Mouse (Mus musculus) CH12.LX (cell line): ENCODE results near the gene D10Jhu81e. TPM values are rescaled to one million over a fixed set of nuclear protein-coding genes. Genes with fewer than 3 reads are reported as not detected.

ENCODE experiments used
- DNase-seq: peaks from one replicate; pipeline ENCODE4 v3.0.0-alpha.2; 2013; ENCODE audit errors: extremely low read depth
- H3K27ac ChIP-seq: 2 replicates; pipeline ENCODE4 v1.5.1; 2012; ENCODE audit warnings: low read depth, mild to moderate bottlenecking, control low read depth, moderate library complexity; ENCODE audit not compliant: insufficient read depth
- H3K27me3 ChIP-seq: replicated peaks from 2 replicates; pipeline ENCODE3; 2012; ENCODE audit warnings: inconsistent platforms
- H3K36me3 ChIP-seq, 2 experiments: replicated peaks in 1 of 2; 2 replicates each; pipeline versions ENCODE3 to v1.6.1; 2012; ENCODE audit warnings: inconsistent platforms in 1 of 2, low read length in 1 of 2, mild to moderate bottlenecking in 1 of 2, mixed read lengths in 1 of 2, moderate library complexity in 1 of 2; ENCODE audit not compliant: control insufficient read depth in 1 of 2, insufficient read depth in 1 of 2
- H3K4me1 ChIP-seq, 2 experiments: 2 replicates each; pipeline ENCODE4 v1.6.1; 2012; ENCODE audit warnings: inconsistent platforms in 1 of 2, moderate library complexity in 1 of 2; ENCODE audit not compliant: insufficient read depth in 2 of 2, control insufficient read depth in 1 of 2
- H3K4me2 ChIP-seq: 2 replicates; pipeline ENCODE4 v1.6.1; 2012; ENCODE audit warnings: low read depth, mild to moderate bottlenecking, control low read depth; ENCODE audit not compliant: poor library complexity, insufficient read depth, severe bottlenecking
- H3K4me3 ChIP-seq, 3 experiments: fragments of 150-350 bp in 1 of 3; sonication (generic) in 1 of 3; replicated peaks in 1 of 3; 2 replicates each; pipeline versions ENCODE3 to v1.5.1; 2011 to 2012; ENCODE audit warnings: low read depth in 2 of 3, low read length in 2 of 3, mild to moderate bottlenecking in 2 of 3, moderate library complexity in 2 of 3, control low read depth in 1 of 3, improper control_type of control experiment in 1 of 3, inconsistent platforms in 1 of 3, mixed read lengths in 1 of 3; ENCODE audit not compliant: poor library complexity in 1 of 3
- H3K79me2 ChIP-seq: replicated peaks from 2 replicates; pipeline ENCODE4 v1.6.1; 2012; ENCODE audit warnings: mild to moderate bottlenecking, moderate library complexity; ENCODE audit not compliant: control insufficient read depth, poor library complexity, insufficient read depth, severe bottlenecking; ENCODE audit errors: extremely low read depth
- H3K9ac ChIP-seq: 2 replicates; pipeline ENCODE4 v1.6.1; 2012; ENCODE audit warnings: low read depth, mild to moderate bottlenecking, control low read depth, moderate library complexity; ENCODE audit not compliant: insufficient read depth
- H3K9me3 ChIP-seq: replicated peaks from 2 replicates; pipeline ENCODE3; 2012; ENCODE audit warnings: low read length, inconsistent platforms, mixed read lengths
- BHLHE40 ChIP-seq: IDR thresholded peaks from 2 replicates; pipeline ENCODE4 v1.6.1; 2011; ENCODE audit warnings: mild to moderate bottlenecking, low read depth, low read length, improper control_type of control experiment
- CHD1 ChIP-seq: IDR thresholded peaks from 2 replicates; pipeline ENCODE4 v1.6.1; 2012; ENCODE audit warnings: low read depth, low read length, improper control_type of control experiment, inconsistent platforms
- ETS1 ChIP-seq: conservative IDR thresholded peaks from 2 replicates; pipeline ENCODE4 v1.6.1; 2012; ENCODE audit warnings: low read depth, mild to moderate bottlenecking, inconsistent platforms, low read length, improper control_type of control experiment, moderate library complexity
- HCFC1 ChIP-seq: IDR thresholded peaks from 2 replicates; pipeline ENCODE4 v1.6.1; 2012; ENCODE audit warnings: low read depth, mild to moderate bottlenecking, inconsistent platforms, low read length, improper control_type of control experiment
- JUN ChIP-seq: IDR thresholded peaks from 2 replicates; pipeline ENCODE4 v1.6.1; 2011; ENCODE audit warnings: low read depth, mild to moderate bottlenecking, low read length, improper control_type of control experiment, moderate library complexity; ENCODE audit not compliant: insufficient read depth
- NRF1 ChIP-seq: IDR thresholded peaks from 2 replicates; pipeline ENCODE4 v1.6.1; 2014; ENCODE audit warnings: low read depth, mild to moderate bottlenecking, inconsistent platforms, low read length, improper control_type of control experiment, moderate library complexity
- POLR2A ChIP-seq: IDR thresholded peaks from 2 replicates; pipeline ENCODE4 v1.6.1; 2011; ENCODE audit warnings: low read depth, mild to moderate bottlenecking, improper control_type of control experiment, low read length
- POLR2AphosphoS2 ChIP-seq: IDR thresholded peaks from 2 replicates; pipeline ENCODE4 v1.6.1; 2011; ENCODE audit warnings: low read depth, low read length, improper control_type of control experiment
- RAD21 ChIP-seq: IDR thresholded peaks from 2 replicates; pipeline ENCODE4 v1.6.1; 2011; ENCODE audit warnings: low read depth, mild to moderate bottlenecking, low read length, improper control_type of control experiment, moderate library complexity
- RCOR1 ChIP-seq: conservative IDR thresholded peaks from 2 replicates; pipeline ENCODE4 v1.6.1; 2012; ENCODE audit warnings: low read depth, mild to moderate bottlenecking, inconsistent platforms, low read length, improper control_type of control experiment
- TCF12 ChIP-seq: IDR thresholded peaks from 2 replicates; pipeline ENCODE4 v1.6.1; 2014; ENCODE audit warnings: low read depth, mild to moderate bottlenecking, inconsistent platforms, low read length, improper control_type of control experiment
- ZMIZ1 ChIP-seq: IDR thresholded peaks from 2 replicates; pipeline ENCODE4 v1.6.1; 2012; ENCODE audit warnings: low read depth, mild to moderate bottlenecking, inconsistent platforms, low read length, improper control_type of control experiment
- dilution Hi-C: fragments of 300-500 bp; cut with MboI; formaldehyde crosslinking; loops from 2 replicates; pipeline ENCODE4 v1.14.3; 2020; ENCODE audit warnings: low sequenced_read_pairs; ENCODE audit not compliant: extremely low pct_unique_long_range_greater_than_20kb, extremely low pct_ligation_motif_present
- in situ Hi-C: fragments of 300-500 bp; cut with MboI; formaldehyde crosslinking; loops from 3 replicates; pipeline ENCODE4 v1.14.3; 2019; ENCODE audit warnings: low sequenced_read_pairs, low pct_ligation_motif_present, low pct_unique_long_range_greater_than_20kb, mixed read lengths
- polyA plus RNA-seq: library from polyadenylated mRNA; unstranded; fragments of >175 nt; gene quantifications from 2 replicates; pipeline ENCODE4 v1.2.1, GENCODE M21; 2012; ENCODE audit warnings: low read depth; ENCODE audit not compliant: insufficient read length
- total RNA-seq, 2 experiments: library from RNA; depleted of rRNA; stranded (reverse); fragments of 300-350 nt in 1 of 2; fragments of >200 nt in 1 of 2; gene quantifications; 2 replicates each; pipeline ENCODE4 v1.2.3; 2012 to 2014

Gene D10Jhu81e
- total and polyA plus RNA-seq, 3 experiments, result 29.9 to 51.0 (median 45.7) TPM

GRCm38 (mm10) chr10:78138812-78139523 is 30.6 kb downstream of the D10Jhu81e start:
- Histone ChIP-seq H3K27ac (no peak overlapping the region), H3K27me3 (peaks cover 12% of the 10 kb centered on the region)
- no peak for DNase-seq

DNA sequence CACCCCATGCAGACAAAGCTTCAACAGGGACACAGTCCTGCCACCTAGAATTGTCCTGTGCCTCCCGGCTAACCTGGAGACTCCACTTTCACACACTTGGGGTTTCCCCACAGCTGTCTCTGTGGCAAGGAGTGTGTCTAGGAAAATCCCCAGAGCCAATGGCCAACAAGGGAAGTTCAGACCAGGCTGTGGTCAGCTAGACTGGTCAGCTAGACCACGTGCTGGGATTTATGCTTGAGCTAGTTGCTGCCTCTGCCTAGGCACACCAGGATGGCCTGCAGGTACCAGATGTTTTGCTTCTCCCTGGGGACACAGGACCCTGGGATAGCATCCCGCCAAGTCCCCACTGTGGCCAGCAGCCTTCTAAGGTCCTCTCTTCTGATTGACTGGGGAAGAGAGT is 32.4 kb downstream of the D10Jhu81e start:
- in situ Hi-C loops (no loop called here), dilution Hi-C loops (no loop called here)
- Histone ChIP-seq H3K36me3 (no peaks in the 10 kb centered on the region), H3K27ac (no peak overlapping the region), H3K27me3 (peaks cover 12% of the 10 kb centered on the region)
- no peak for TF ChIP-seq POLR2A
- TF ChIP-seq ZMIZ1, result no peak
- 0 out of 2 replicates have a peak, but pooled peaks have one; percentile 9 for TF ChIP-seq BHLHE40
- no peak for TF ChIP-seq RAD21
- no peak for TF ChIP-seq POLR2AphosphoS2
- no peak for TF ChIP-seq RCOR1
- TF ChIP-seq, all 38 proteins: peak for 1
- Histone ChIP-seq H3K4me3 (no peak overlapping the region), H3K79me2 (no peaks in the 10 kb centered on the region), H3K4me1 (peaks cover 36 to 45% of the 10 kb centered on the region in 2 experiments), H3K9me3 (peaks cover 6% of the 10 kb centered on the region), H3K9ac (no peak overlapping the region), H3K4me2 (no peak overlapping the region)
- DNase-seq, result no peak

More at GRCm38 (mm10) chr10:78138812-78139523, 30.6 kb downstream of the D10Jhu81e start:
- Histone ChIP-seq H3K9me3 (no peaks in the 10 kb centered on the region), H3K4me1 (peaks cover 34 to 40% of the 10 kb centered on the region in 2 experiments), H3K36me3 (no peaks in the 10 kb centered on the region), H3K4me3 (no peak overlapping the region), H3K79me2 (no peaks in the 10 kb centered on the region), H3K9ac (no peak overlapping the region), H3K4me2 (no peak overlapping the region)
- TF ChIP-seq NRF1 (no peak), TCF12 (no peak), JUN (no peak), ETS1 (no peak), CHD1 (no peak), BHLHE40 (no peak), ZMIZ1 (no peak)
- in situ Hi-C loops (no loop called here), dilution Hi-C loops (no loop called here)

DNA sequence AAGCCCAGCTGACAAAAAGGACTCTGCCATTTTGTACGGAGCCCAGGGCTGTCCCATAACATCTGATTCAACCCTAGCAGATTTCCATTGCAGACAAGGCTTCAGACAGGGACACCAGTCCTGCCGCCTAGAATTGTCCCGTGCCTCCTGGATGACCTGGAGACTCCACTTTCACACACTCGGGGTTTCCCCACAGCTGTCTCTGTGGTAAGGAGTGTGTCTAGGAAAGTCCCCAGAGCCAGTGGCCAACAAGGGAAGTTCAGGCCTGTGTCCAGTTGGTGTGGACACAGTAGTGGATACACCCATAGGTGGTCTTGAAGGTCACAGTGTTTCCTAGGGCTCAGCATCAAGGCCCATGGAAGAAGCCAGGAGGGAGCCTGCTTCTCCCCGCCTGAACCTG is 33.6 kb downstream of the D10Jhu81e start:
- H3K4me1 ChIP-seq, result peaks cover 36 to 45% of the 10 kb centered on the region in 2 experiments
- dilution Hi-C loops, result no loop called here

More for the DNA sequence above, 33.6 kb downstream of the D10Jhu81e start:
- H3K4me2 ChIP-seq, result no peak overlapping the region
- H3K27me3 ChIP-seq, result peaks cover 18% of the 10 kb centered on the region
- no peak overlapping the region for H3K4me3 ChIP-seq
- no peak overlapping the region for H3K9ac ChIP-seq
- no peak overlapping the region for H3K27ac ChIP-seq
- H3K36me3 ChIP-seq, result no peaks in the 10 kb centered on the region
- H3K9me3 ChIP-seq, result peaks cover 6% of the 10 kb centered on the region
- in situ Hi-C loops, result no loop called here
- TF ChIP-seq HCFC1 (no peak), BHLHE40 (peak; percentile 73)
- no peak for DNase-seq
- no peaks in the 10 kb centered on the region for H3K79me2 ChIP-seq
